Mouse (Mus musculus): ENCODE data around the gene Tm9sf2.

DNA sequence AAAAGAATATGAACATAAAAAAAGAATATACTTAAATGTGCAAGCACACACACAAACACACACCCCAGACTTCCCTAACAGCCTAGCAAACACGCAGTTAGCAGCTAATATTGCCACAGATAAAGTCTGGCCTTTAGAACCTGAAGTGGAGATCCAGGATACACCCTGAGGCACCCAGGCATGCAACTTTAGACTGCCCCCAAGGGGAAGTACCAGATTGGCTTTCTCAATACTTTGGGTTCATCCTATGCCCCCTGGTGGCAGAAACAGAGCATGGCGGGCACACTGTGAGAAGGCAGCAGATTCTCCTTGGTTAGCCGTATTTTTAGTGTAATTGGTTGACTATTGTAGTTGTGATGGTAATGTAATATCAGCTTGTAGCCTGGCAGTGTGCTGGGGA lies 46.2 kb upstream of the Tm9sf2 start:
- TF ChIP-seq CTCF (IDR thresholded peaks at IDR 0.05; ENCODE audit: control insufficient read depth, insufficient read depth, low read length), result peak; percentile 87
- no peak for TF ChIP-seq POLR2A (IDR thresholded peaks at IDR 0.05; ENCODE audit: borderline replicate concordance, control insufficient read depth, low read depth, low read length)

All from bone marrow, adult 2 months (tissue).